Mouse (Mus musculus) embryonic facial prominence, embryonic 14.5 days (tissue): Measurements from ENCODE around the gene Usp15. TPM values are rescaled to one million over a fixed set of nuclear protein-coding genes. Genes with fewer than 3 reads are reported as not detected.

Experiments used
- ATAC-seq: fragments of 200-750 bp; cut with Nextera tagmentation; 2 replicates; pipeline ENCODE4 v1.8.0; 2017; ENCODE audit warnings: low read depth, moderate number of reproducible peaks, moderate TSS enrichment
- DNase-seq: peaks from one replicate; pipeline ENCODE4 v3.0.0-alpha.2; 2015; ENCODE audit warnings: low spot score
- H3K27ac ChIP-seq: fragments of 300-500 bp; sonication (generic); replicated peaks from 2 replicates; pipeline ENCODE4 v1.5.1; 2014; ENCODE audit warnings: low read depth, mild to moderate bottlenecking, low read length, moderate library complexity
- H3K27me3 ChIP-seq: fragments of 300-500 bp; sonication (generic); replicated peaks from 2 replicates; pipeline ENCODE4 v1.6.1; 2014; ENCODE audit warnings: low read length; ENCODE audit not compliant: control insufficient read depth, insufficient read depth
- H3K36me3 ChIP-seq: fragments of 300-500 bp; sonication (generic); 2 replicates; pipeline ENCODE4 v1.6.1; 2014; ENCODE audit warnings: low read length, mixed read lengths; ENCODE audit not compliant: control insufficient read depth, insufficient read depth
- H3K4me1 ChIP-seq: fragments of 300-500 bp; sonication (generic); 2 replicates; pipeline ENCODE4 v1.6.1; 2014; ENCODE audit warnings: antibody characterized with exemption, low read length; ENCODE audit not compliant: control insufficient read depth, insufficient read depth
- H3K4me2 ChIP-seq: fragments of 300-500 bp; sonication (generic); 2 replicates; pipeline ENCODE4 v1.6.1; 2014; ENCODE audit warnings: low read depth, mild to moderate bottlenecking, low read length, moderate library complexity, mixed read lengths
- H3K4me3 ChIP-seq: fragments of 300-500 bp; sonication (generic); 2 replicates; pipeline ENCODE4 v1.5.1; 2014; ENCODE audit warnings: low read depth, mild to moderate bottlenecking, low read length
- H3K9ac ChIP-seq: fragments of 300-500 bp; sonication (generic); 2 replicates; pipeline ENCODE4 v1.6.1; 2014; ENCODE audit warnings: low read depth, mild to moderate bottlenecking, low read length, moderate library complexity, mixed read lengths
- H3K9me3 ChIP-seq: fragments of 300-500 bp; sonication (generic); 2 replicates; pipeline ENCODE4 v1.6.1; 2016; ENCODE audit warnings: low read length; ENCODE audit not compliant: control insufficient read depth
- WGBS: fragments of 180-500 bp; shearing (Covaris S2); extraction: QIAGEN DNeasy Blood & Tissue Kit; methylation state at CpG from one replicate; pipeline ENCODE4 v1.1.7; 2014; 5-methylcytosine and 5-hydroxymethylcytosine counted together
- polyA plus RNA-seq: library from polyadenylated mRNA; unstranded; fragments of >200 nt; fragmentation: Nextera tagmentation; extraction: Ambion mirVana; gene quantifications from 2 replicates; pipeline ENCODE4 v1.2.1, GENCODE M21; 2014

The Usp15 gene
- polyA plus RNA-seq, 1 experiment from 2014 or later: 74.5 TPM

- DNase-seq (no peak), ATAC-seq (no peak)
- Histone ChIP-seq H3K9me3 (no peaks in the 10 kb centered on the region), H3K9ac (no peak overlapping the region), H3K27ac (no peak overlapping the region), H3K36me3 (no peaks in the 10 kb centered on the region), H3K4me1 (no peaks in the 10 kb centered on the region), H3K4me2 (no peak overlapping the region), H3K4me3 (no peak overlapping the region), H3K27me3 (no peaks in the 10 kb centered on the region)
- WGBS: 79% methylated on average over 2 of the region's 2 CpGs
Observed at GRCm38 (mm10) chr10:123086847-123087246, 109.9 kb downstream of the Usp15 start.

- Histone ChIP-seq H3K9me3 (no peaks in the 10 kb centered on the region), H3K4me2 (no peak overlapping the region), H3K4me3 (no peak overlapping the region), H3K27me3 (no peaks in the 10 kb centered on the region), H3K36me3 (no peaks in the 10 kb centered on the region), H3K4me1 (no peaks in the 10 kb centered on the region), H3K9ac (no peak overlapping the region), H3K27ac (no peak overlapping the region)
- DNase-seq: no peak
- 59% methylated on average over 10 of the region's 10 CpGs for WGBS
- ATAC-seq: no peak
Observed at GRCm38 (mm10) chr10:123084900-123085641, 111.7 kb downstream of the Usp15 start.

- no peak for ATAC-seq
Observed at GRCm38 (mm10) chr10:123084307-123084706, 112.5 kb downstream of the Usp15 start.

GRCm38 (mm10) chr10:123076245-123077023 is 120.4 kb downstream of the Usp15 start, which contains the start of gene Mon2:
Mon2 (minus strand) TSS chr10:123076505.
- Histone ChIP-seq H3K4me2 (peak within 1 kb of the TSS; percentile 80), H3K9ac (peak within 1 kb of the TSS; percentile 98), H3K4me3 (peak within 1 kb of the TSS; percentile 96), H3K36me3 (peaks cover 10% of the 10 kb centered on the region; the same call in 1 of the 2 replicates), H3K27me3 (no peaks in the 10 kb centered on the region), H3K4me1 (peaks cover 13% of the 10 kb centered on the region), H3K9me3 (no peaks in the 10 kb centered on the region), H3K27ac (peak within 1 kb of the TSS; percentile 72)
- DNase-seq (peak; percentile 98), ATAC-seq (peak; percentile 99)
- under 1% methylated on average over 33 of the region's 58 CpGs for WGBS

More at GRCm38 (mm10) chr10:123084307-123084706, 112.5 kb downstream of the Usp15 start:
- no peak overlapping the region for H3K4me2 ChIP-seq
- no peak overlapping the region for H3K9ac ChIP-seq
- DNase-seq: no peak
- H3K4me1 ChIP-seq: no peaks in the 10 kb centered on the region
- no peaks in the 10 kb centered on the region for H3K36me3 ChIP-seq
- H3K9me3 ChIP-seq: no peaks in the 10 kb centered on the region
- no peaks in the 10 kb centered on the region for H3K27me3 ChIP-seq
- H3K27ac ChIP-seq: no peak overlapping the region
- no peak overlapping the region for H3K4me3 ChIP-seq
- 61% methylated on average over 9 of the region's 9 CpGs for WGBS

- Histone ChIP-seq H3K9ac (peak overlapping the region; percentile 98), H3K4me3 (peak overlapping the region; percentile 96), H3K9me3 (no peaks in the 10 kb centered on the region), H3K4me2 (peak overlapping the region; percentile 80), H3K27me3 (no peaks in the 10 kb centered on the region), H3K27ac (peak overlapping the region; percentile 72), H3K36me3 (peaks cover 11% of the 10 kb centered on the region; the same call in 1 of the 2 replicates), H3K4me1 (peaks cover 13% of the 10 kb centered on the region)
- ATAC-seq (peak; percentile 69), DNase-seq (no peak)
- WGBS: 0% methylated on average over 32 of the region's 48 CpGs
Observed at GRCm38 (mm10) chr10:123075751-123076242, 121.0 kb downstream of the Usp15 start.

- H3K4me2 ChIP-seq: no peak overlapping the region
- H3K9ac ChIP-seq: no peak overlapping the region
- H3K27ac ChIP-seq: no peak overlapping the region
- H3K27me3 ChIP-seq: no peaks in the 10 kb centered on the region
- ATAC-seq (no peak), DNase-seq (no peak)
- no peaks in the 10 kb centered on the region for H3K9me3 ChIP-seq
- H3K4me1 ChIP-seq: peaks cover 11% of the 10 kb centered on the region
- peaks cover 23% of the 10 kb centered on the region for H3K36me3 ChIP-seq
- H3K4me3 ChIP-seq: no peak overlapping the region
- WGBS: 91% methylated on average over 2 of the region's 2 CpGs
Observed at GRCm38 (mm10) chr10:123071997-123072396, 124.8 kb downstream of the Usp15 start.

GRCm38 (mm10) chr10:123063021-123063420 is 133.8 kb downstream of the Usp15 start:
- Histone ChIP-seq H3K36me3 (peaks cover 7% of the 10 kb centered on the region; the same call in 1 of the 2 replicates), H3K4me3 (no peak overlapping the region), H3K4me1 (no peaks in the 10 kb centered on the region), H3K4me2 (no peak overlapping the region), H3K9me3 (no peaks in the 10 kb centered on the region), H3K27me3 (no peaks in the 10 kb centered on the region), H3K9ac (no peak overlapping the region), H3K27ac (no peak overlapping the region)
- ATAC-seq (no peak), DNase-seq (no peak)
- WGBS: 91% methylated on average over 2 of the region's 2 CpGs

GRCm38 (mm10) chr10:123060831-123061230 is 136.0 kb downstream of the Usp15 start:
- no peaks in the 10 kb centered on the region for H3K4me1 ChIP-seq
- H3K9me3 ChIP-seq: no peaks in the 10 kb centered on the region
- H3K9ac ChIP-seq: no peak overlapping the region
- WGBS: 93% methylated on average over 6 of the region's 6 CpGs
- ATAC-seq (no peak), DNase-seq (no peak)
- no peak overlapping the region for H3K4me3 ChIP-seq
- no peaks in the 10 kb centered on the region for H3K27me3 ChIP-seq
- H3K4me2 ChIP-seq: no peak overlapping the region
- H3K27ac ChIP-seq: no peak overlapping the region
- peaks cover 10% of the 10 kb centered on the region; the same call in 1 of the 2 replicates for H3K36me3 ChIP-seq
